Mouse (Mus musculus) thymus, adult 18-20 months (tissue): ENCODE results near the gene Sgcd.

Experiments
- DNase-seq, 2 experiments: peaks; one replicate each; pipeline ENCODE4 v3.0.0; 2022; ENCODE audit warnings: mixed read lengths in 2 of 2

Sgcd gene

DNA sequence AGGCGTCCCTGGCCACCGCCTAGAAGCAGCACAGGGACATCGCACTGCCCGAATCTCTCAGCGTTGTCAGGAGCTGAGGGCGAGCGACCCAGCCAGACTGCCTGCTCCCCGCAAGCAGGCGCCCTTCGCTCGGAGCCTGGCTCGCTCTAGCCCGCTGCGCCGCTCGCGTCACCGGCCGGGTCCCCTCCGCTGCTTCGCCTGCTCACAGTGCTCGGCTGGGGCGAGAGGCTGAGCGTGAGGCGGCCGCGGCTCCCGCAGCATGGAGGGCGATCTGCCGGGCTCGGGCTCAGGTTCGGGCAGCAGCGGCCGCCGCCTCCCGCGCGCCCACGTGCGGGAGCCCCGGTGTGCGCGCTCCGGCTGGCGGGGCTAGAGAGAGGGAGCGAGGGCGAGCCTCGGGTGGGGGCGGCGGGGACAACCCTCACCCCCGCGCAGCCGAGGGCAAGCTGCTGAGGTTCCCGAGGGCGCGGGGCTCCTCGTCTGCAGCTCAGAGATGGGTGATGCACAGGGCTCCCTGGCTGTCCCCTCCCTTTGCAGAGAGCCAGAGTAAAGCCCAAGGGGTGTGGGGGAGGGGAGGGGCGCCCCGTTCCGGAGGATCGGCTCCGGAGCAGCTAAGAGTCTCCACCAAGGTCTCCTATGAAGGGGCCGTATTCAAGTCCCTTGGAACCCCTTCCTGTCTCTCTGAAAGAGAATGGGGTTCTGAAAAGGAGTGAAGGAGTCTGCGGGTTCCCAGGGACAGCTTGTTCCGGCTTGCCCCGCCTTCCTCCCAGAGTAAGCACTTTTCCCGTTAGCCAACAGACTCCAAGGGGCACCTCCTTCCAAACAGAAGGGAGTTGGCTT lies at the start of gene Sgcd:
TSS of gene Sgcd (minus strand) at position 273 of the 837 bp plus-strand sequence.
- DNase-seq, result no peak

DNA sequence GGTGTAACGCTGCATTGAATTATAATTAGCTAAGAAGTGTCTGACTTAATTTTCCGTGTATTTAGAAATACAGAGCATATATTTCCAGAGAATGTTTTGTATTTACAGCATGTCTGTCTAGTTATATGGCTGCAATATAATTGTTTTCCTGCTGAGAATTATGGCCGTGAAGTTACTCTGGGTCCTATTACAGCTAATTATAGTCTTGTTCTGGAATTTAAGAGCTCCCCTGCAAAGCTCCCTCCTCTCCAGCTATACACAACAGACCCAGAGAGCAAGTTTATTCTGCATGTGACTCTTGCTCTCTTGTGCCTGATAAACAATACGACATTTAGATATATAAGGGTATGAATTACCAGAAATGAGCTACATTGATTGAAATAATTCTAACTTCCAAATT lies 49.3 kb upstream of the Sgcd start:
- DNase-seq, result no peak

- DNase-seq, result no peak
Observed at GRCm38 (mm10) chr11:48012836-48013235, 24.1 kb upstream of the Sgcd start.

DNA sequence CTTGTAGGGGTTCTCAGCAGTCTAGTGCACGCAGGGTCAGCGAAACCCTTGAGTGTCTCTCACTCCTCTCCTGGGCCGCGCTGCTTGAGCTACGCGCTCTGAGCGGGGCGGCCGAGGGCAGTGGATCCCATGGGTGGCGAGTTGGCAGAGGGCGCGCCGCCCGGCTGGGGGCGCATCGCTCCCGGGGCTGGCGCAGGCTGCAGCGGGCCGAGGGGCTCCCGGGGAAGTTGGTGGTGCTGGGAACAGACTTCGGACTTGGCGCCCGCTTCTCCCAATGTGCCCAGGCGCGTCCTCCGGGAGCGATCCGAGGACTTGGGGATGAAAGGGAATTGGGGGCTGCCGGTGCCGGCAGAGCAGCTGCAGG lies 454 bp downstream of the Sgcd start:
- no peak for DNase-seq

DNA sequence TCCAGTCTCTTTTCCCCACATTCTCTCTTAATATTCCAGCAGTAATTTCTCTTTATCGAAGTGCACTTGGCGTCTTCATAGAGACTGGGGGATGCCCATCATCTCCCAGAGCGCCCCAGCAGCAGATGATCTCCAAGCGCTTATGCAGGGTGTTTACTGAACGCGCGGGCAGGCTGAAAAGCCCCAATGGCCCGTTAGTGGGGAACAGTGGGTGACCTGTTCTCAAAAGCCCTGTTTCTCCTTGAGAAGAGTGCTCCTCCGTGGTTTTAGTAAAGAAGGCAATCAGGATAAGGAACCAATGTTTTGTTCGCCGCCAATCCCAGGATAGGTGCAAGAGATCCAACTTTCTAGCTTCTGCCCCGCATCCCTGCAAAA lies 889 bp downstream of the Sgcd start:
- no peak for DNase-seq

- no peak for DNase-seq
Observed at GRCm38 (mm10) chr11:47987251-47987892, 1.4 kb downstream of the Sgcd start.

- no peak for DNase-seq
Observed at GRCm38 (mm10) chr11:47982152-47982551, 6.6 kb downstream of the Sgcd start.

GRCm38 (mm10) chr11:47981108-47981507 lies 7.7 kb downstream of the Sgcd start:
- no peak for DNase-seq

DNA sequence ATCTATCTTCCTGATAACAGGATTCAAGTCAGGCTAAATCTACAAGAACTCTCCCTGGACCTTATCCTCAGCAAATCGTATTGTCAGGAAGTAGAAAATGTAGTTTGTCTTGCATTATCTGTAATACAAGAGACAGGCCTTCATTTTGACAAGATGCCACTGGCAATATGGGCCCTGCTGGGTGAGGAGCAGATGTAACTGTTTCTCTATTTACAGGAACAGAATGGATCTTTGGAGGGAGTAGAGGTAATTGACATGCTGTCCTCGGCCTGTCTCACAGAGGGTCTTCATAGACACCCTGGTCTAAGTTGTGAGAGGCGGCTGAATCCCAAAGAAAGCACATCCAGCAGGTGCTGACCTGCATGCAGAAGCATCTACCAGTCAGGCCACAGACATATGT lies 35.5 kb downstream of the Sgcd start:
- no peak for DNase-seq

GRCm38 (mm10) chr11:47952366-47952765 lies 36.4 kb downstream of the Sgcd start:
- no peak for DNase-seq

- no peak for DNase-seq
Observed at GRCm38 (mm10) chr11:47939795-47940194, 49.0 kb downstream of the Sgcd start.

DNA sequence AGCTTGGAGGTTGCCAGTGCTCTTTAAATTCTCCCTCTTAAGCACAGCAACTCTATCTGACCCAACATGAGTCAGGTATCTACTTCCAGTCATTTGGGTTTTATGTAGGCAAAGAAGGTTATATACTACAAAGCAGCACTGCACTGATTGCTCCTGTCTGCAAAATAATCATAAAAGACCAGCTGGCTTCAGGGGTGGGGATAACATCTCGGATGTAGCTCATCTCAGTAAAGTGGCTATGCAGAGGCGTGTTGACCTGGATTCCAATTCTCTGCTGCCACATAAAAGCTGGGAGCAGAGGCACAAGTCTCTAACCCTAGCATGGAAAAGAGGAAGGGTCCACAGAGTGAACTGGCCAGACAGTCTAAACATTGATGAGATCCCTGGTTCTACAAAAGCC lies 71.2 kb downstream of the Sgcd start:
- DNase-seq, result no peak

- DNase-seq, result no peak
Observed at GRCm38 (mm10) chr11:47891617-47892172, 97.1 kb downstream of the Sgcd start.

DNA sequence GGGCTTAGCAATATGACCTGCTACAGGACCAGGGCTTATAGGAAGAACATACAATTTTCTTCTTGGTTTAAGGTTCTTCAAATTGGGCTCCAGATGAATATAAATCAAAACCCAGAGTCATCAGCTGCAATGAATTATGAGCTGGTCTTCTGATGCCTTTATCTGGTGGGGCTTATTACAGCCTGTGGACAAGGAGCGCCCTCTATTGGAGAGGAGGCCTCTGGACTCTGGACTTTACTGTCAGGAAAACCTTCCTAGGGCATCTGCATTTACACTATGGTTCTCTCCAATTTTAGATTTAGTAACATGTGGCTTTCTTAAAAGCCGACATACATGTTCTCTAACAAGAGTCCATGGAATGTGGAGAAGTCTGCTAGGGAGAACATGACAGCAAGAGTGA lies 98.5 kb downstream of the Sgcd start:
- DNase-seq, result no peak

GRCm38 (mm10) chr11:47885310-47885709 lies 103.5 kb downstream of the Sgcd start:
- no peak for DNase-seq

DNA sequence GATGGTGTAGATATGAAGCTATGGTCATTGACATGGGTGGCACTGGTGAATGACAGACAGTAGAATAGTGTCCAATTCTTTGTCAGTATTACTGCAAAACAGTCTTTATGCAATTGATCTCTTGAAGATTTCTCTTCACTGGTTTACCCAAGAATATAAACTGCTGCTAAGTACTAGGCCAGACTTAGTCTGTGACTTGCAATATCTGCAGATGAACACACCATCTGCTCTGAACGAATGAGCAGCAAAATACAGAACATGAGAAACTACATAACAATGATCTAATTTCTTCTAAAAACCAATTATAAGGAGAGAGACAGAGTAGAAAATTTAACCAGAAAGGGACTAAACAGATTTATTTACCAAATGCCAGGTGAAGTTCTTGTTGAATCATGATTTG lies 105.2 kb downstream of the Sgcd start:
- no peak for DNase-seq

GRCm38 (mm10) chr11:47876633-47877170 lies 112.1 kb downstream of the Sgcd start:
- DNase-seq, result no peak

DNA sequence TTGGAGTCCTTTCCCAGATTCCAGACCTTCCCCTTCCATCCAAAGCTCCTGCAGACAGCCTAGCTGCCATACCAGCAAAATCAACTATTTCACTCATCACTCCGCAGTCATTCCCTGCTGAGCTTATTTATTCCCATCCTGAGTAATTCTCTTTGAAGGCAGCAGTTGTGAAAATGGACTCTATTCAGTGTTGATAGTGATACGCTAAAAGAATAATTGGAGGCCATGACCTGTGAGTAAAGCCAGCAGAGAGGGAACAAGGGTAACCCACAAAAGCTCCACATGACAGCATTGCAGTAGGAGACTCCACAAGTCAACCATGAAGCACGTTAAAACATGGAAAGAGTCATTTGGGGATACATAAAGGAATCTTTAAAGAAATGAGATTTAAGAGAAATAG lies 142.9 kb downstream of the Sgcd start:
- no peak for DNase-seq

DNA sequence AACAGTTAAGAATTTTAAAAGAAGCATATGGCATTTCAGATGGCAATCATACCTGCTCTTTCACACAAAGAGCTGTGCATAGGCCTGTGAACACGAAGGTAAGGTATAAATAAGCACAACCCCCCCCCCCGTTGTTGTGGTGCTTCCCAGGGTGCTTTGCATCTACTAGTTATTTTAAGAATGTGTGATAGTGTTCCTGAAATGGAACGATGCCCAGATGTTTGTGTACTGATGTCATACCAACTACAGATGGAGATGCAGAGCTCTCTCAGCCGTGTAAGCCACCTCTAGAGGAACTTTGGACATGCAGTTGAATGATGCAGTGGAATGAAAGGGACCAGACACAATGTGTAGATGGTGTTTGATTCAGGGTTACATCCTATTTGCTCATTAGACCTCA lies 155.5 kb downstream of the Sgcd start:
- no peak for DNase-seq

DNA sequence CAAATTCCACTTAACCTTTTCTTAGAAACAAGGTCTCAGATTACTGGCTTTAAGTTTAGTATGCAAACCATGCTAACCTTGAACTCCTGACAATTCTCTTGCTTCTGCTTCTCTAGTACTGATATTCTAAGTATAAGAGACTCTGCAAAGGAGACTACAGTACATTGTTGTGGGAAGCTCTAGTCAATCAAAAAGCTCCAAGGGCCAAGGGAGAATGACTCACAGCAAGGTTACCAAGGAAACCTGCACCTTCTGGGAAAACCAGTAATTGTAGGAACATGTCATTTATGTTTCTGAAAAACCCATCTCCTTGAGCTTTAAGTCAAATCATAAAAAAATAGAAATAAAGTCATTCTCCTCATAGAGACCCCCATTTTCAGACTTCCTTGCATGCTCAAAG lies 178.5 kb downstream of the Sgcd start:
- no peak for DNase-seq

GRCm38 (mm10) chr11:47804101-47804715 lies 184.6 kb downstream of the Sgcd start:
- DNase-seq, result no peak

DNA sequence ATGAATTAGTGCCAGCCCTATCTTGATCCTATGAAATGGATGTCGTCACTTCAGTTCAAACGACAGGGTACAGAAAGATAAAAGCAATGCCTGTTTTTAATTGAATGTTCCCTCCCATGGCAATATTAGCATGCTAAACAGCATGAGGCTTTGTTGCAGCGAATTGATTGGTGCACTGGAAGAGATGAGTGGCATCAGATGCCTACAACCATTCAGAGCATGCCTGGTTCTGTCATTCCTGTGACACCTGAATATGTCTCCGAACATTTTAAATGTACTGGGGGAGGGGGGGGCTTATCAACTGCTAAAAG lies 210.9 kb downstream of the Sgcd start:
- no peak for DNase-seq

GRCm38 (mm10) chr11:47777226-47777915 lies 211.4 kb downstream of the Sgcd start:
- no peak for DNase-seq
